Mouse (Mus musculus): Measurements from ENCODE around the gene Slc16a8.

DNA sequence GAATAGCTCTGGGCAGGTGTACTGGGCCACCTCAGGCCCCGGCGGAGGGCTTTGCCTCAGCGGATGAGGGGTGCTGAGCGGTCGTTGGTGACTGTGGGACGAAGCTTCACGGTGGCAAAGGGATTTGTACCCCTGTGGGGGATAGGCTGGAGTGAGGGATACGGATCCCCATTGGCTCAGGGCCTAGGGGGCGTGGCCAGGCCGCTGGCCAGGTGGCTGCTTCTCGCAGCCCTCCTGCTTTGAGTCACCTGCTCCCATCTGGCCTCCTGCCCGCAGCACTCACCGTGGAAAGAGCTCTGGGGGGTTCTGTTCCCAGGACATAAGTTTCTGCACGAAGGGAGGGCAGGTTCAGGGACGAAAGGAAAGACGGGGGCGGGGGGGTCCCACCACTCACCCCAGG lies 4.0 kb upstream of the Slc16a8 start:
- TF ChIP-seq CTCF (conservative IDR thresholded peaks at IDR 0.05; ENCODE audit: low read length) (no peak), POU5F1 (IDR thresholded peaks at IDR 0.05; ENCODE audit: borderline replicate concordance, low read length) (no peak)
